Mouse (Mus musculus): ENCODE measurements around the gene Zcchc17.

DNA sequence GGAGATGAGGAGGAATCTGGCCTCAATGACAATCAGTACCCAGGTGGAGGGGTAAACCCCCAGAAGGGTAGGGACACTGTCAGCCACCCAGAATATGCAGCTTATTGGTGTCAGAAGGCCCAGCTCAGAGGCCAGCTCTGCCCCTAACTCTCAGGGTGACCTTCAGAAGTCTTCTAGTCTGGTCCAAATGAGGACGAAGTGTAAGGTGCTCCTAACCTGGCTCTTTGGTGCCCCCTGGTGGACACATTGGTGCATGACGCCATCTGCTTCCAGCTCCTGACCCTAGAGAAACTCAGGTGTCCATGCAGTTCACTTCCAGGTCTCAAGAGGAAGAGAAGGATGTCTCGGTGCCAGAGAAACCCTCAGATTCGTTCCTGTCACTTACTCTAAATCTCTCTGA, 67.5 kb downstream of the Zcchc17 start:
- TF ChIP-seq EP300 (IDR thresholded peaks at IDR 0.05; ENCODE audit: low read depth in 1 of 2, low read length in 2 of 2) (no peak), SIN3A (IDR thresholded peaks at IDR 0.05; ENCODE audit: low read length) (0 out of 2 replicates have a peak, but pooled peaks have one; percentile 27), CTCF (IDR thresholded peaks at IDR 0.05 in 2 of 3, conservative IDR thresholded peaks at IDR 0.05 in 1 of 3; ENCODE audit: control insufficient read depth in 1 of 3, insufficient read depth in 1 of 3, low read depth in 2 of 3, low read length in 3 of 3, poor library complexity in 1 of 3, severe bottlenecking in 1 of 3) (peak; percentile 94 to 97 (median 96))
